Mouse (Mus musculus) intestine, embryonic 14.5 days (tissue): ENCODE results near the gene Slc17a8. TPM values are rescaled to one million over a fixed set of nuclear protein-coding genes. Genes with fewer than 3 reads are reported as not detected.

ENCODE experiments used
- ATAC-seq: fragments of 200-750 bp; cut with Nextera tagmentation; replicated peaks from 2 replicates; pipeline ENCODE4 v1.8.0; 2017; ENCODE audit warnings: low read depth, moderate number of reproducible peaks, moderate TSS enrichment, moderate library complexity; ENCODE audit not compliant: low FRiP score, low TSS enrichment
- DNase-seq: peaks from one replicate; pipeline ENCODE4 v3.0.0-alpha.2; 2018; ENCODE audit warnings: low spot score
- H3K27ac ChIP-seq: fragments of 300-500 bp; sonication (generic); 2 replicates; pipeline ENCODE4 v1.5.1; 2014; ENCODE audit warnings: low read depth, mild to moderate bottlenecking, control low read depth
- H3K27me3 ChIP-seq: fragments of 300-500 bp; sonication (generic); replicated peaks from 2 replicates; pipeline ENCODE4 v1.6.1; 2014; ENCODE audit warnings: low read length, control low read depth; ENCODE audit not compliant: control insufficient read depth, insufficient read depth
- H3K36me3 ChIP-seq: fragments of 300-500 bp; sonication (generic); 2 replicates; pipeline ENCODE4 v1.6.1; 2014; ENCODE audit warnings: low read length, control low read depth; ENCODE audit not compliant: control insufficient read depth, insufficient read depth
- H3K4me1 ChIP-seq: fragments of 300-500 bp; sonication (generic); replicated peaks from 2 replicates; pipeline ENCODE4 v1.6.1; 2014; ENCODE audit warnings: low read length, control low read depth, mixed read lengths; ENCODE audit not compliant: control insufficient read depth, insufficient read depth
- H3K4me2 ChIP-seq: fragments of 300-500 bp; sonication (generic); 2 replicates; pipeline ENCODE4 v1.6.1; 2014; ENCODE audit warnings: low read length
- H3K4me3 ChIP-seq: fragments of 300-500 bp; sonication (generic); 2 replicates; pipeline ENCODE4 v1.5.1; 2014; ENCODE audit warnings: low read depth, low read length, control low read depth, mixed read lengths
- H3K9ac ChIP-seq: fragments of 300-500 bp; sonication (generic); 2 replicates; pipeline ENCODE4 v1.6.1; 2014; ENCODE audit warnings: mild to moderate bottlenecking, low read length
- H3K9me3 ChIP-seq: fragments of 300-500 bp; sonication (generic); 2 replicates; pipeline ENCODE4 v1.6.1; 2016; ENCODE audit warnings: low read length, control low read depth; ENCODE audit not compliant: control insufficient read depth
- WGBS: fragments of 180-500 bp; shearing (Covaris S2); extraction: QIAGEN DNeasy Blood & Tissue Kit; methylation state at CpG from one replicate; pipeline ENCODE4 v1.1.7; 2014; 5-methylcytosine and 5-hydroxymethylcytosine counted together
- polyA plus RNA-seq: library from polyadenylated mRNA; unstranded; fragments of >200 nt; fragmentation: Nextera tagmentation; extraction: Ambion mirVana; gene quantifications from 2 replicates; pipeline ENCODE4 v1.2.1, GENCODE M21; 2014

The Slc17a8 gene
- polyA plus RNA-seq, 1 experiment from 2014 or later = not detected

GRCm38 (mm10) chr10:89599311-89599710, 21.7 kb downstream of the Slc17a8 start:
- H3K27me3 ChIP-seq = no peaks in the 10 kb centered on the region
- no peak overlapping the region for H3K9ac ChIP-seq
- no peaks in the 10 kb centered on the region for H3K36me3 ChIP-seq
- H3K27ac ChIP-seq = no peak overlapping the region
- DNase-seq = no peak
- no peak for ATAC-seq
- H3K4me1 ChIP-seq = no peaks in the 10 kb centered on the region
- H3K4me2 ChIP-seq = no peak overlapping the region
- 76% methylated on average over 5 of the region's 5 CpGs for WGBS
- H3K9me3 ChIP-seq = no peaks in the 10 kb centered on the region
- H3K4me3 ChIP-seq = no peak overlapping the region

- WGBS = 88% methylated on average over 4 of the region's 4 CpGs
These were observed 23.8 kb downstream of the Slc17a8 start for GRCm38 (mm10) chr10:89597275-89597674.

GRCm38 (mm10) chr10:89595935-89596334, 25.1 kb downstream of the Slc17a8 start:
- no peaks in the 10 kb centered on the region for H3K27me3 ChIP-seq
- no peaks in the 10 kb centered on the region for H3K4me1 ChIP-seq
- H3K9ac ChIP-seq = no peak overlapping the region
- ATAC-seq (0 out of 2 replicates have a peak, but pooled peaks have one; percentile 22), DNase-seq (no peak)
- H3K9me3 ChIP-seq = no peaks in the 10 kb centered on the region
- H3K4me2 ChIP-seq = no peak overlapping the region
- H3K4me3 ChIP-seq = no peak overlapping the region
- no peak overlapping the region for H3K27ac ChIP-seq
- WGBS = 73% methylated on average over 5 of the region's 5 CpGs
- H3K36me3 ChIP-seq = no peaks in the 10 kb centered on the region

More at GRCm38 (mm10) chr10:89597275-89597674, 23.8 kb downstream of the Slc17a8 start:
- no peak for DNase-seq
- H3K4me3 ChIP-seq = no peak overlapping the region
- H3K27ac ChIP-seq = no peak overlapping the region
- H3K4me2 ChIP-seq = no peak overlapping the region
- no peaks in the 10 kb centered on the region for H3K36me3 ChIP-seq
- H3K4me1 ChIP-seq = no peaks in the 10 kb centered on the region
- no peak for ATAC-seq
- no peak overlapping the region for H3K9ac ChIP-seq
- H3K27me3 ChIP-seq = no peaks in the 10 kb centered on the region
- no peaks in the 10 kb centered on the region for H3K9me3 ChIP-seq

GRCm38 (mm10) chr10:89595514-89595913, 25.5 kb downstream of the Slc17a8 start:
- Histone ChIP-seq H3K4me1 (no peaks in the 10 kb centered on the region), H3K36me3 (no peaks in the 10 kb centered on the region), H3K4me2 (no peak overlapping the region), H3K4me3 (no peak overlapping the region), H3K27me3 (no peaks in the 10 kb centered on the region), H3K27ac (no peak overlapping the region), H3K9me3 (no peaks in the 10 kb centered on the region), H3K9ac (no peak overlapping the region)
- DNase-seq (no peak), ATAC-seq (no peak)
- 65% methylated on average over 1 of the region's 1 CpGs for WGBS

GRCm38 (mm10) chr10:89594309-89594708, 26.7 kb downstream of the Slc17a8 start:
- Histone ChIP-seq H3K9ac (no peak overlapping the region), H3K4me3 (no peak overlapping the region), H3K9me3 (no peaks in the 10 kb centered on the region), H3K4me1 (no peaks in the 10 kb centered on the region), H3K27ac (no peak overlapping the region), H3K36me3 (no peaks in the 10 kb centered on the region), H3K4me2 (no peak overlapping the region), H3K27me3 (no peaks in the 10 kb centered on the region)
- peak; percentile 48 for ATAC-seq
- no peak for DNase-seq
- 77% methylated on average over 4 of the region's 4 CpGs for WGBS

- no peaks in the 10 kb centered on the region for H3K36me3 ChIP-seq
- WGBS = 59% methylated on average over 4 of the region's 4 CpGs
- H3K9ac ChIP-seq = no peak overlapping the region
- no peaks in the 10 kb centered on the region for H3K27me3 ChIP-seq
- DNase-seq = no peak
- H3K4me3 ChIP-seq = no peak overlapping the region
- no peaks in the 10 kb centered on the region for H3K4me1 ChIP-seq
- no peak overlapping the region for H3K4me2 ChIP-seq
- no peak for ATAC-seq
- H3K27ac ChIP-seq = no peak overlapping the region
- H3K9me3 ChIP-seq = no peaks in the 10 kb centered on the region
These were observed 28.3 kb downstream of the Slc17a8 start for GRCm38 (mm10) chr10:89592797-89593196.

GRCm38 (mm10) chr10:89589877-89590276, 31.2 kb downstream of the Slc17a8 start:
- WGBS = 100% methylated on average over 1 of the region's 1 CpGs
- H3K4me1 ChIP-seq = no peaks in the 10 kb centered on the region
- DNase-seq (no peak), ATAC-seq (no peak)
- H3K27me3 ChIP-seq = no peaks in the 10 kb centered on the region
- no peak overlapping the region for H3K9ac ChIP-seq
- H3K4me3 ChIP-seq = no peak overlapping the region
- no peaks in the 10 kb centered on the region for H3K36me3 ChIP-seq
- H3K9me3 ChIP-seq = no peaks in the 10 kb centered on the region
- no peak overlapping the region for H3K27ac ChIP-seq
- no peak overlapping the region for H3K4me2 ChIP-seq

- ATAC-seq (no peak), DNase-seq (no peak)
- Histone ChIP-seq H3K4me2 (no peak overlapping the region), H3K36me3 (no peaks in the 10 kb centered on the region), H3K9me3 (no peaks in the 10 kb centered on the region), H3K4me3 (no peak overlapping the region), H3K9ac (no peak overlapping the region), H3K4me1 (no peaks in the 10 kb centered on the region), H3K27ac (no peak overlapping the region), H3K27me3 (no peaks in the 10 kb centered on the region)
- WGBS = 94% methylated on average over 1 of the region's 1 CpGs
These were observed 32.3 kb downstream of the Slc17a8 start for GRCm38 (mm10) chr10:89588708-89589107.

- no peak for ATAC-seq
- WGBS = 92% methylated on average over 4 of the region's 4 CpGs
These were observed 36.3 kb downstream of the Slc17a8 start for GRCm38 (mm10) chr10:89584709-89585108.

More at GRCm38 (mm10) chr10:89584709-89585108, 36.3 kb downstream of the Slc17a8 start:
- no peak overlapping the region for H3K4me2 ChIP-seq
- no peak overlapping the region for H3K9ac ChIP-seq
- H3K4me3 ChIP-seq = no peak overlapping the region
- H3K27me3 ChIP-seq = no peaks in the 10 kb centered on the region
- no peaks in the 10 kb centered on the region for H3K4me1 ChIP-seq
- H3K36me3 ChIP-seq = no peaks in the 10 kb centered on the region
- no peaks in the 10 kb centered on the region for H3K9me3 ChIP-seq
- DNase-seq = no peak
- no peak overlapping the region for H3K27ac ChIP-seq
